Mouse (Mus musculus) hindbrain, postnatal 0 days (tissue): ENCODE measurements around the gene Ccl17. TPM values are rescaled to one million over a fixed set of nuclear protein-coding genes. Genes with fewer than 3 reads are reported as not detected.
A peak's percentile ranks its signal among the peaks of the same experiment; 100 is the strongest.

Experiments used
- ATAC-seq: fragments of 200-750 bp; cut with Nextera tagmentation; 2 replicates; pipeline ENCODE4 v1.8.0; 2017; ENCODE audit warnings: mild to moderate bottlenecking, moderate TSS enrichment, moderate library complexity
- DNase-seq: peaks from one replicate; pipeline ENCODE4 v3.0.0-alpha.2; 2015; ENCODE audit warnings: low spot score
- H3K27ac ChIP-seq: fragments of 300-500 bp; sonication (generic); 2 replicates; pipeline ENCODE4 v1.5.1; 2014; ENCODE audit warnings: mild to moderate bottlenecking
- H3K27me3 ChIP-seq: fragments of 300-500 bp; sonication (generic); 2 replicates; pipeline ENCODE4 v1.6.1; 2014; ENCODE audit warnings: low read length, mixed read lengths; ENCODE audit not compliant: insufficient read depth
- H3K36me3 ChIP-seq: fragments of 300-500 bp; sonication (generic); 2 replicates; pipeline ENCODE4 v1.6.1; 2014; ENCODE audit warnings: low read length, mixed read lengths; ENCODE audit not compliant: insufficient read depth
- H3K4me1 ChIP-seq: fragments of 300-500 bp; sonication (generic); 2 replicates; pipeline ENCODE4 v1.6.1; 2014; ENCODE audit warnings: antibody characterized with exemption, low read length, mixed read lengths; ENCODE audit not compliant: insufficient read depth
- H3K4me2 ChIP-seq: fragments of 300-500 bp; sonication (generic); 2 replicates; pipeline ENCODE4 v1.6.1; 2014; ENCODE audit warnings: low read depth, mild to moderate bottlenecking, low read length, moderate library complexity, mixed read lengths
- H3K4me3 ChIP-seq: fragments of 300-500 bp; sonication (generic); 2 replicates; pipeline ENCODE4 v1.5.1; 2014; ENCODE audit warnings: low read length
- H3K9ac ChIP-seq: fragments of 300-500 bp; sonication (generic); replicated peaks from 2 replicates; pipeline ENCODE4 v1.6.1; 2014; ENCODE audit warnings: mild to moderate bottlenecking, low read length, moderate library complexity, mixed read lengths
- H3K9me3 ChIP-seq: fragments of 300-500 bp; sonication (generic); 2 replicates; pipeline ENCODE4 v1.6.1; 2016; ENCODE audit warnings: low read length, mixed read lengths
- CTCF ChIP-seq: IDR thresholded peaks from 2 replicates; pipeline ENCODE4 v1.5.1; 2016; ENCODE audit warnings: antibody characterized with exemption, control low read depth, low read depth
- WGBS: fragments of 180-500 bp; shearing (Covaris S2); extraction: QIAGEN DNeasy Blood & Tissue Kit; methylation state at CpG from one replicate; pipeline ENCODE4 v1.1.7; 2014; 5-methylcytosine and 5-hydroxymethylcytosine counted together
- polyA plus RNA-seq: library from polyadenylated mRNA; unstranded; fragments of >200 nt; fragmentation: Nextera tagmentation; extraction: Ambion mirVana; gene quantifications from 2 replicates; pipeline ENCODE4 v1.2.1, GENCODE M21; 2015
- total RNA-seq: library from RNA; depleted of rRNA; stranded (reverse); fragments of >200 nt; gene quantifications from 2 replicates; pipeline ENCODE4 v1.2.3, GENCODE M21; 2014

The Ccl17 gene
- total and polyA plus RNA-seq, 2 experiments from 2014 or later: 4.8 TPM; not detected in 1

- ATAC-seq (no peak), DNase-seq (no peak)
- H3K4me3 ChIP-seq: no peak overlapping the region
- no peaks in the 10 kb centered on the region for H3K9me3 ChIP-seq
- WGBS: 86% methylated on average over 4 of the region's 4 CpGs
- no peak overlapping the region for H3K27ac ChIP-seq
- H3K4me1 ChIP-seq: no peaks in the 10 kb centered on the region
- H3K9ac ChIP-seq: no peak overlapping the region
- H3K27me3 ChIP-seq: no peaks in the 10 kb centered on the region
- no peak for TF ChIP-seq CTCF
- no peaks in the 10 kb centered on the region for H3K36me3 ChIP-seq
- H3K4me2 ChIP-seq: no peak overlapping the region
Measured at GRCm38 (mm10) chr8:94802375-94802774, 7.9 kb upstream of the Ccl17 start.

GRCm38 (mm10) chr8:94803551-94803950 is 6.7 kb upstream of the Ccl17 start:
- Histone ChIP-seq H3K9me3 (no peaks in the 10 kb centered on the region), H3K27ac (no peak overlapping the region), H3K4me2 (no peak overlapping the region), H3K27me3 (no peaks in the 10 kb centered on the region), H3K36me3 (no peaks in the 10 kb centered on the region), H3K9ac (no peak overlapping the region), H3K4me3 (no peak overlapping the region), H3K4me1 (no peaks in the 10 kb centered on the region)
- DNase-seq: no peak
- 75% methylated on average over 6 of the region's 6 CpGs for WGBS
- no peak for ATAC-seq
- no peak for TF ChIP-seq CTCF

- H3K27ac ChIP-seq: no peak overlapping the region
- 77% methylated on average over 10 of the region's 10 CpGs for WGBS
- no peak for TF ChIP-seq CTCF
- no peak overlapping the region for H3K4me3 ChIP-seq
- no peaks in the 10 kb centered on the region for H3K27me3 ChIP-seq
- H3K4me1 ChIP-seq: no peaks in the 10 kb centered on the region
- no peak overlapping the region for H3K4me2 ChIP-seq
- DNase-seq (no peak), ATAC-seq (no peak)
- H3K36me3 ChIP-seq: no peaks in the 10 kb centered on the region
- no peaks in the 10 kb centered on the region for H3K9me3 ChIP-seq
- no peak overlapping the region for H3K9ac ChIP-seq
Measured at GRCm38 (mm10) chr8:94804546-94805340, 5.5 kb upstream of the Ccl17 start.

GRCm38 (mm10) chr8:94805811-94806210 is 4.4 kb upstream of the Ccl17 start:
- ATAC-seq (no peak), DNase-seq (no peak)
- Histone ChIP-seq H3K4me2 (no peak overlapping the region), H3K9me3 (no peaks in the 10 kb centered on the region), H3K9ac (no peak overlapping the region), H3K27ac (no peak overlapping the region), H3K36me3 (no peaks in the 10 kb centered on the region), H3K4me1 (no peaks in the 10 kb centered on the region), H3K27me3 (no peaks in the 10 kb centered on the region), H3K4me3 (no peak overlapping the region)
- no peak for TF ChIP-seq CTCF
- 44% methylated on average over 4 of the region's 4 CpGs for WGBS

GRCm38 (mm10) chr8:94807506-94807905 is 2.7 kb upstream of the Ccl17 start:
- no peak overlapping the region for H3K9ac ChIP-seq
- peak; percentile 21 for DNase-seq
- no peaks in the 10 kb centered on the region for H3K27me3 ChIP-seq
- no peaks in the 10 kb centered on the region for H3K4me1 ChIP-seq
- H3K36me3 ChIP-seq: no peaks in the 10 kb centered on the region
- 45% methylated on average over 7 of the region's 7 CpGs for WGBS
- no peak overlapping the region for H3K4me2 ChIP-seq
- H3K9me3 ChIP-seq: no peaks in the 10 kb centered on the region
- TF ChIP-seq CTCF: no peak
- H3K27ac ChIP-seq: no peak overlapping the region
- no peak for ATAC-seq
- H3K4me3 ChIP-seq: no peak overlapping the region

- H3K4me3 ChIP-seq: no peak overlapping the region
- WGBS: 87% methylated on average over 6 of the region's 6 CpGs
- no peaks in the 10 kb centered on the region for H3K9me3 ChIP-seq
- no peaks in the 10 kb centered on the region for H3K4me1 ChIP-seq
- TF ChIP-seq CTCF: no peak
- no peaks in the 10 kb centered on the region for H3K27me3 ChIP-seq
- ATAC-seq (no peak), DNase-seq (no peak)
- no peak overlapping the region for H3K27ac ChIP-seq
- H3K36me3 ChIP-seq: no peaks in the 10 kb centered on the region
- H3K4me2 ChIP-seq: no peak overlapping the region
- no peak overlapping the region for H3K9ac ChIP-seq
Measured at GRCm38 (mm10) chr8:94808372-94808771, 1.9 kb upstream of the Ccl17 start.

- H3K9me3 ChIP-seq: no peaks in the 10 kb centered on the region
- H3K9ac ChIP-seq: no peak overlapping the region
- no peaks in the 10 kb centered on the region for H3K36me3 ChIP-seq
- H3K4me2 ChIP-seq: no peak overlapping the region
- H3K4me3 ChIP-seq: no peak overlapping the region
- H3K27me3 ChIP-seq: no peaks in the 10 kb centered on the region
- WGBS: 82% methylated on average over 5 of the region's 5 CpGs
- TF ChIP-seq CTCF: no peak
- H3K4me1 ChIP-seq: no peaks in the 10 kb centered on the region
- H3K27ac ChIP-seq: no peak overlapping the region
- DNase-seq (no peak), ATAC-seq (no peak)
Measured at GRCm38 (mm10) chr8:94810855-94811254, 602 bp downstream of the Ccl17 start.
